Mouse (Mus musculus) forebrain, embryonic 15.5 days (tissue): ENCODE data around the gene Nmrk2. TPM values are rescaled to one million over a fixed set of nuclear protein-coding genes. Genes with fewer than 3 reads are reported as not detected.

Source experiments
- ATAC-seq: fragments of 200-750 bp; cut with Nextera tagmentation; replicated peaks from 2 replicates; pipeline ENCODE4 v1.8.0; 2017; ENCODE audit warnings: mild to moderate bottlenecking, moderate TSS enrichment, moderate library complexity
- H3K27ac ChIP-seq: fragments of 300-500 bp; sonication (generic); replicated peaks from 2 replicates; pipeline ENCODE4 v1.5.1; 2015; ENCODE audit warnings: mild to moderate bottlenecking, inconsistent platforms
- H3K27me3 ChIP-seq: fragments of 300-500 bp; sonication (generic); 2 replicates; pipeline ENCODE4 v1.6.1; 2015; ENCODE audit warnings: inconsistent platforms
- H3K36me3 ChIP-seq: fragments of 300-500 bp; sonication (generic); 2 replicates; pipeline ENCODE4 v1.6.1; 2015; ENCODE audit warnings: mild to moderate bottlenecking, inconsistent platforms
- H3K4me1 ChIP-seq: fragments of 300-500 bp; sonication (generic); 2 replicates; pipeline ENCODE4 v1.6.1; 2015; ENCODE audit warnings: inconsistent platforms
- H3K4me2 ChIP-seq: fragments of 300-500 bp; sonication (generic); replicated peaks from 2 replicates; pipeline ENCODE4 v1.6.1; 2015; ENCODE audit warnings: mild to moderate bottlenecking, inconsistent platforms
- H3K4me3 ChIP-seq: fragments of 300-500 bp; sonication (generic); 2 replicates; pipeline ENCODE4 v1.5.1; 2015; ENCODE audit warnings: mild to moderate bottlenecking, inconsistent platforms
- H3K9ac ChIP-seq: fragments of 300-500 bp; sonication (generic); replicated peaks from 2 replicates; pipeline ENCODE4 v1.6.1; 2015; ENCODE audit warnings: mild to moderate bottlenecking, inconsistent platforms
- H3K9me3 ChIP-seq: fragments of 300-500 bp; sonication (generic); 2 replicates; pipeline ENCODE4 v1.6.1; 2016; ENCODE audit warnings: inconsistent platforms
- WGBS: fragments of 180-500 bp; shearing (Covaris S2); methylation state at CpG from one replicate; pipeline ENCODE4 v1.1.7; 2015; ENCODE audit warnings: mixed read lengths; 5-methylcytosine and 5-hydroxymethylcytosine counted together
- polyA plus RNA-seq: library from polyadenylated mRNA; unstranded; fragments of >200 nt; fragmentation: Nextera tagmentation; extraction: Ambion mirVana; gene quantifications from 2 replicates; pipeline ENCODE4 v1.2.1, GENCODE M21; 2015

The Nmrk2 gene
- polyA plus RNA-seq, 1 experiment from 2014 or later = 0.11 TPM

GRCm38 (mm10) chr10:81204137-81204536, 2.3 kb upstream of the Nmrk2 start:
- H3K4me3 ChIP-seq = no peak overlapping the region
- H3K9ac ChIP-seq = no peak overlapping the region
- no peaks in the 10 kb centered on the region for H3K4me1 ChIP-seq
- ATAC-seq = 0 out of 2 replicates have a peak, but pooled peaks have one; percentile 15
- H3K27ac ChIP-seq = 0 out of 2 replicates have a peak overlapping the region, but pooled peaks have one; percentile 14
- no peaks in the 10 kb centered on the region; the same call in 1 of the 2 replicates for H3K27me3 ChIP-seq
- H3K4me2 ChIP-seq = no peak overlapping the region
- WGBS = 71% methylated on average over 4 of the region's 4 CpGs
- H3K36me3 ChIP-seq = peaks cover 40% of the 10 kb centered on the region
- H3K9me3 ChIP-seq = no peaks in the 10 kb centered on the region

GRCm38 (mm10) chr10:81202978-81203720, 1.3 kb upstream of the Nmrk2 start:
- no peaks in the 10 kb centered on the region for H3K4me1 ChIP-seq
- H3K27me3 ChIP-seq = no peaks in the 10 kb centered on the region; the same call in 1 of the 2 replicates
- H3K36me3 ChIP-seq = peaks cover 32% of the 10 kb centered on the region
- no peak overlapping the region for H3K27ac ChIP-seq
- no peak overlapping the region for H3K9ac ChIP-seq
- 76% methylated on average over 8 of the region's 8 CpGs for WGBS
- ATAC-seq = no peak
- no peak overlapping the region for H3K4me3 ChIP-seq
- no peak overlapping the region for H3K4me2 ChIP-seq
- no peaks in the 10 kb centered on the region for H3K9me3 ChIP-seq

GRCm38 (mm10) chr10:81200605-81201287, 1.1 kb downstream of the Nmrk2 start:
- H3K4me3 ChIP-seq = no peak overlapping the region
- no peak for ATAC-seq
- H3K27me3 ChIP-seq = peaks cover 15% of the 10 kb centered on the region; the same call in 1 of the 2 replicates
- no peaks in the 10 kb centered on the region for H3K4me1 ChIP-seq
- H3K4me2 ChIP-seq = no peak overlapping the region
- peaks cover 12% of the 10 kb centered on the region for H3K36me3 ChIP-seq
- WGBS = 80% methylated on average over 20 of the region's 20 CpGs
- no peak overlapping the region for H3K9ac ChIP-seq
- no peaks in the 10 kb centered on the region for H3K9me3 ChIP-seq
- H3K27ac ChIP-seq = no peak overlapping the region

GRCm38 (mm10) chr10:81200141-81200540, 1.7 kb downstream of the Nmrk2 start:
- no peaks in the 10 kb centered on the region for H3K9me3 ChIP-seq
- H3K4me1 ChIP-seq = no peaks in the 10 kb centered on the region
- H3K9ac ChIP-seq = no peak overlapping the region
- WGBS = 88% methylated on average over 13 of the region's 13 CpGs
- H3K27ac ChIP-seq = no peak overlapping the region
- H3K27me3 ChIP-seq = peaks cover 21% of the 10 kb centered on the region; the same call in 1 of the 2 replicates
- H3K36me3 ChIP-seq = peaks cover 7% of the 10 kb centered on the region
- no peak for ATAC-seq
- H3K4me3 ChIP-seq = no peak overlapping the region
- no peak overlapping the region for H3K4me2 ChIP-seq

GRCm38 (mm10) chr10:81198990-81199389, 2.9 kb downstream of the Nmrk2 start:
- Histone ChIP-seq H3K36me3 (no peaks in the 10 kb centered on the region), H3K9ac (no peak overlapping the region), H3K27me3 (peaks cover 33% of the 10 kb centered on the region; the same call in 1 of the 2 replicates), H3K27ac (no peak overlapping the region), H3K4me1 (0 out of 2 replicates have a peak, but pooled peaks cover 3% of the 10 kb centered on the region), H3K9me3 (no peaks in the 10 kb centered on the region), H3K4me2 (no peak overlapping the region), H3K4me3 (no peak overlapping the region)
- ATAC-seq = no peak
- WGBS = 86% methylated on average over 6 of the region's 6 CpGs

GRCm38 (mm10) chr10:81198230-81198629, 3.6 kb downstream of the Nmrk2 start:
- no peak overlapping the region for H3K9ac ChIP-seq
- no peaks in the 10 kb centered on the region for H3K36me3 ChIP-seq
- H3K4me1 ChIP-seq = peaks cover 6% of the 10 kb centered on the region
- H3K9me3 ChIP-seq = no peaks in the 10 kb centered on the region
- H3K27me3 ChIP-seq = peaks cover 35% of the 10 kb centered on the region; the same call in 1 of the 2 replicates
- WGBS = 3% methylated on average over 9 of the region's 9 CpGs
- no peak overlapping the region for H3K4me3 ChIP-seq
- H3K27ac ChIP-seq = no peak overlapping the region
- ATAC-seq = no peak
- H3K4me2 ChIP-seq = no peak overlapping the region

- WGBS = 52% methylated on average over 6 of the region's 6 CpGs
- no peak overlapping the region for H3K4me2 ChIP-seq
- H3K4me3 ChIP-seq = no peak overlapping the region
- no peak for ATAC-seq
- no peak overlapping the region for H3K27ac ChIP-seq
- H3K9me3 ChIP-seq = no peaks in the 10 kb centered on the region
- peaks cover 12% of the 10 kb centered on the region for H3K4me1 ChIP-seq
- no peak overlapping the region for H3K9ac ChIP-seq
- no peaks in the 10 kb centered on the region for H3K36me3 ChIP-seq
- peaks cover 35% of the 10 kb centered on the region; the same call in 1 of the 2 replicates for H3K27me3 ChIP-seq
Measured at GRCm38 (mm10) chr10:81197305-81197704, 4.5 kb downstream of the Nmrk2 start.

- H3K4me3 ChIP-seq = no peak overlapping the region
- no peak overlapping the region for H3K9ac ChIP-seq
- H3K4me2 ChIP-seq = no peak overlapping the region
- no peaks in the 10 kb centered on the region for H3K9me3 ChIP-seq
- no peak for ATAC-seq
- H3K4me1 ChIP-seq = peaks cover 18% of the 10 kb centered on the region
- H3K27ac ChIP-seq = no peak overlapping the region
- no peaks in the 10 kb centered on the region for H3K36me3 ChIP-seq
- 71% methylated on average over 11 of the region's 11 CpGs for WGBS
- peaks cover 35% of the 10 kb centered on the region; the same call in 1 of the 2 replicates for H3K27me3 ChIP-seq
Measured at GRCm38 (mm10) chr10:81196470-81197065, 5.3 kb downstream of the Nmrk2 start.

- Histone ChIP-seq H3K4me3 (no peak overlapping the region), H3K9ac (no peak overlapping the region), H3K27ac (no peak overlapping the region), H3K4me2 (no peak overlapping the region), H3K36me3 (peaks cover 10% of the 10 kb centered on the region), H3K9me3 (no peaks in the 10 kb centered on the region), H3K4me1 (peaks cover 18% of the 10 kb centered on the region), H3K27me3 (peaks cover 35% of the 10 kb centered on the region; the same call in 1 of the 2 replicates)
- WGBS = 68% methylated on average over 4 of the region's 4 CpGs
- ATAC-seq = no peak
Measured at GRCm38 (mm10) chr10:81195300-81195699, 6.6 kb downstream of the Nmrk2 start.

- Histone ChIP-seq H3K27me3 (peaks cover 35% of the 10 kb centered on the region; the same call in 1 of the 2 replicates), H3K9ac (no peak overlapping the region), H3K9me3 (no peaks in the 10 kb centered on the region), H3K4me2 (no peak overlapping the region), H3K36me3 (peaks cover 18% of the 10 kb centered on the region), H3K4me1 (peaks cover 18% of the 10 kb centered on the region), H3K4me3 (no peak overlapping the region), H3K27ac (no peak overlapping the region)
- ATAC-seq = no peak
- WGBS = 13% methylated on average over 37 of the region's 37 CpGs
Measured at GRCm38 (mm10) chr10:81193991-81194774, 7.7 kb downstream of the Nmrk2 start.

GRCm38 (mm10) chr10:81192968-81193501, 8.8 kb downstream of the Nmrk2 start:
- peak overlapping the region; percentile 71 for H3K4me3 ChIP-seq
- H3K27me3 ChIP-seq = peaks cover 35% of the 10 kb centered on the region; the same call in 1 of the 2 replicates
- peak overlapping the region; percentile 97 for H3K27ac ChIP-seq
- peak overlapping the region; percentile 77 for H3K9ac ChIP-seq
- peaks cover 18% of the 10 kb centered on the region for H3K4me1 ChIP-seq
- WGBS = 2% methylated on average over 19 of the region's 19 CpGs
- peak; percentile 61 for ATAC-seq
- H3K4me2 ChIP-seq = peak overlapping the region; percentile 90
- peaks cover 18% of the 10 kb centered on the region for H3K36me3 ChIP-seq
- no peaks in the 10 kb centered on the region for H3K9me3 ChIP-seq
